Mouse (Mus musculus): ENCODE data around the gene Stra6. TPM values are rescaled to one million over a fixed set of nuclear protein-coding genes. Genes with fewer than 3 reads are reported as not detected.
A peak's percentile ranks its signal among the peaks of the same experiment; 100 is the strongest.

Stra6 gene
- polyA plus RNA-seq, 1 experiment from 2014 or later, result 9.9 TPM

GRCm38 (mm10) chr9:58157838-58158237 is 94.2 kb downstream of the Stra6 start:
- DNase-seq (ENCODE audit: low spot score), result no peak
- no peaks in the 10 kb centered on the region for H3K9me3 ChIP-seq (replicated peaks; ENCODE audit: control insufficient read depth, low read length)
- H3K27me3 ChIP-seq (replicated peaks; ENCODE audit: control insufficient read depth, insufficient read depth, low read length), result no peaks in the 10 kb centered on the region
- WGBS, result 85% methylated on average over 13 of the region's 13 CpGs
- H3K4me2 ChIP-seq (ENCODE audit: low read length), result no peak overlapping the region
- no peak overlapping the region for H3K4me3 ChIP-seq (ENCODE audit: low read depth, low read length)
- no peaks in the 10 kb centered on the region for H3K36me3 ChIP-seq (ENCODE audit: control insufficient read depth, insufficient read depth, low read length)
- H3K27ac ChIP-seq (ENCODE audit: low read depth, low read length), result peak overlapping the region; percentile 1; the same call in 1 of the 2 replicates
- peaks cover 16% of the 10 kb centered on the region for H3K4me1 ChIP-seq (ENCODE audit: control insufficient read depth, insufficient read depth, low read length)
- no peak for ATAC-seq
- H3K9ac ChIP-seq (ENCODE audit: low read length), result no peak overlapping the region

GRCm38 (mm10) chr9:58158541-58159311 is 95.1 kb downstream of the Stra6 start:
- Histone ChIP-seq H3K9ac (ENCODE audit: low read length) (0 out of 2 replicates have a peak overlapping the region, but pooled peaks have one; percentile 0), H3K4me2 (ENCODE audit: low read length) (no peak overlapping the region), H3K36me3 (ENCODE audit: control insufficient read depth, insufficient read depth, low read length) (no peaks in the 10 kb centered on the region), H3K4me1 (ENCODE audit: control insufficient read depth, insufficient read depth, low read length) (peaks cover 16% of the 10 kb centered on the region), H3K9me3 (replicated peaks; ENCODE audit: control insufficient read depth, low read length) (no peaks in the 10 kb centered on the region), H3K4me3 (ENCODE audit: low read depth, low read length) (no peak overlapping the region), H3K27ac (ENCODE audit: low read depth, low read length) (peak overlapping the region; percentile 1; the same call in 1 of the 2 replicates), H3K27me3 (replicated peaks; ENCODE audit: control insufficient read depth, insufficient read depth, low read length) (no peaks in the 10 kb centered on the region)
- no peak for DNase-seq (ENCODE audit: low spot score)
- ATAC-seq, result no peak
- 44% methylated on average over 7 of the region's 7 CpGs for WGBS

- no peak for ATAC-seq
- Histone ChIP-seq H3K36me3 (ENCODE audit: control insufficient read depth, insufficient read depth, low read length) (no peaks in the 10 kb centered on the region), H3K4me3 (ENCODE audit: low read depth, low read length) (no peak overlapping the region), H3K4me1 (ENCODE audit: control insufficient read depth, insufficient read depth, low read length) (peaks cover 16% of the 10 kb centered on the region), H3K4me2 (ENCODE audit: low read length) (no peak overlapping the region), H3K27me3 (replicated peaks; ENCODE audit: control insufficient read depth, insufficient read depth, low read length) (no peaks in the 10 kb centered on the region), H3K9ac (ENCODE audit: low read length) (no peak overlapping the region), H3K27ac (ENCODE audit: low read depth, low read length) (no peak overlapping the region), H3K9me3 (replicated peaks; ENCODE audit: control insufficient read depth, low read length) (no peaks in the 10 kb centered on the region)
- WGBS, result 76% methylated on average over 4 of the region's 4 CpGs
- no peak for DNase-seq (ENCODE audit: low spot score)
Observed at GRCm38 (mm10) chr9:58159855-58160254, 96.3 kb downstream of the Stra6 start.

- H3K4me3 ChIP-seq (ENCODE audit: low read depth, low read length), result no peak overlapping the region
- WGBS, result 82% methylated on average over 5 of the region's 5 CpGs
- ATAC-seq (no peak), DNase-seq (ENCODE audit: low spot score) (no peak)
- peaks cover 11% of the 10 kb centered on the region for H3K4me1 ChIP-seq (ENCODE audit: control insufficient read depth, insufficient read depth, low read length)
- no peaks in the 10 kb centered on the region for H3K27me3 ChIP-seq (replicated peaks; ENCODE audit: control insufficient read depth, insufficient read depth, low read length)
- no peak overlapping the region for H3K27ac ChIP-seq (ENCODE audit: low read depth, low read length)
- H3K4me2 ChIP-seq (ENCODE audit: low read length), result no peak overlapping the region
- no peaks in the 10 kb centered on the region for H3K36me3 ChIP-seq (ENCODE audit: control insufficient read depth, insufficient read depth, low read length)
- no peak overlapping the region for H3K9ac ChIP-seq (ENCODE audit: low read length)
- no peaks in the 10 kb centered on the region for H3K9me3 ChIP-seq (replicated peaks; ENCODE audit: control insufficient read depth, low read length)
Observed at GRCm38 (mm10) chr9:58160315-58160714, 96.7 kb downstream of the Stra6 start.

- H3K27ac ChIP-seq (ENCODE audit: low read depth, low read length), result no peak overlapping the region
- ATAC-seq (no peak), DNase-seq (ENCODE audit: low spot score) (no peak)
- WGBS, result 94% methylated on average over 3 of the region's 3 CpGs
- H3K9me3 ChIP-seq (replicated peaks; ENCODE audit: control insufficient read depth, low read length), result no peaks in the 10 kb centered on the region
- H3K4me3 ChIP-seq (ENCODE audit: low read depth, low read length), result no peak overlapping the region
- peaks cover 9% of the 10 kb centered on the region for H3K4me1 ChIP-seq (ENCODE audit: control insufficient read depth, insufficient read depth, low read length)
- H3K4me2 ChIP-seq (ENCODE audit: low read length), result no peak overlapping the region
- H3K27me3 ChIP-seq (replicated peaks; ENCODE audit: control insufficient read depth, insufficient read depth, low read length), result no peaks in the 10 kb centered on the region
- H3K36me3 ChIP-seq (ENCODE audit: control insufficient read depth, insufficient read depth, low read length), result no peaks in the 10 kb centered on the region
- no peak overlapping the region for H3K9ac ChIP-seq (ENCODE audit: low read length)
Observed at GRCm38 (mm10) chr9:58162173-58162572, 98.6 kb downstream of the Stra6 start.

GRCm38 (mm10) chr9:58163146-58163545 is 99.6 kb downstream of the Stra6 start:
- 80% methylated on average over 5 of the region's 5 CpGs for WGBS
- no peak overlapping the region for H3K4me2 ChIP-seq (ENCODE audit: low read length)
- H3K9me3 ChIP-seq (replicated peaks; ENCODE audit: control insufficient read depth, low read length), result no peaks in the 10 kb centered on the region
- DNase-seq (ENCODE audit: low spot score), result no peak
- no peak for ATAC-seq
- no peak overlapping the region for H3K27ac ChIP-seq (ENCODE audit: low read depth, low read length)
- H3K4me1 ChIP-seq (ENCODE audit: control insufficient read depth, insufficient read depth, low read length), result peaks cover 9% of the 10 kb centered on the region
- no peaks in the 10 kb centered on the region for H3K27me3 ChIP-seq (replicated peaks; ENCODE audit: control insufficient read depth, insufficient read depth, low read length)
- H3K9ac ChIP-seq (ENCODE audit: low read length), result no peak overlapping the region
- no peak overlapping the region for H3K4me3 ChIP-seq (ENCODE audit: low read depth, low read length)
- H3K36me3 ChIP-seq (ENCODE audit: control insufficient read depth, insufficient read depth, low read length), result no peaks in the 10 kb centered on the region

- ATAC-seq (no peak), DNase-seq (ENCODE audit: low spot score) (no peak)
- Histone ChIP-seq H3K27me3 (replicated peaks; ENCODE audit: control insufficient read depth, insufficient read depth, low read length) (no peaks in the 10 kb centered on the region), H3K36me3 (ENCODE audit: control insufficient read depth, insufficient read depth, low read length) (no peaks in the 10 kb centered on the region), H3K27ac (ENCODE audit: low read depth, low read length) (no peak overlapping the region), H3K4me1 (ENCODE audit: control insufficient read depth, insufficient read depth, low read length) (0 out of 2 replicates have a peak, but pooled peaks cover 2% of the 10 kb centered on the region), H3K4me3 (ENCODE audit: low read depth, low read length) (no peak overlapping the region), H3K4me2 (ENCODE audit: low read length) (no peak overlapping the region), H3K9me3 (replicated peaks; ENCODE audit: control insufficient read depth, low read length) (no peaks in the 10 kb centered on the region), H3K9ac (ENCODE audit: low read length) (no peak overlapping the region)
- 88% methylated on average over 1 of the region's 1 CpGs for WGBS
Observed at GRCm38 (mm10) chr9:58165779-58166178, 102.2 kb downstream of the Stra6 start.

- H3K27me3 ChIP-seq (replicated peaks; ENCODE audit: control insufficient read depth, insufficient read depth, low read length), result no peaks in the 10 kb centered on the region
- 0 out of 2 replicates have a peak, but pooled peaks cover 2% of the 10 kb centered on the region for H3K4me1 ChIP-seq (ENCODE audit: control insufficient read depth, insufficient read depth, low read length)
- WGBS, result 77% methylated on average over 3 of the region's 3 CpGs
- no peak overlapping the region for H3K27ac ChIP-seq (ENCODE audit: low read depth, low read length)
- H3K9me3 ChIP-seq (replicated peaks; ENCODE audit: control insufficient read depth, low read length), result no peaks in the 10 kb centered on the region
- no peaks in the 10 kb centered on the region for H3K36me3 ChIP-seq (ENCODE audit: control insufficient read depth, insufficient read depth, low read length)
- H3K4me2 ChIP-seq (ENCODE audit: low read length), result no peak overlapping the region
- H3K9ac ChIP-seq (ENCODE audit: low read length), result no peak overlapping the region
- no peak overlapping the region for H3K4me3 ChIP-seq (ENCODE audit: low read depth, low read length)
- DNase-seq (ENCODE audit: low spot score) (no peak), ATAC-seq (no peak)
Observed at GRCm38 (mm10) chr9:58168880-58169279, 105.3 kb downstream of the Stra6 start.

GRCm38 (mm10) chr9:58169426-58169825 is 105.8 kb downstream of the Stra6 start:
- no peaks in the 10 kb centered on the region for H3K36me3 ChIP-seq (ENCODE audit: control insufficient read depth, insufficient read depth, low read length)
- no peak overlapping the region for H3K27ac ChIP-seq (ENCODE audit: low read depth, low read length)
- 0 out of 2 replicates have a peak, but pooled peaks cover 2% of the 10 kb centered on the region for H3K4me1 ChIP-seq (ENCODE audit: control insufficient read depth, insufficient read depth, low read length)
- no peaks in the 10 kb centered on the region for H3K27me3 ChIP-seq (replicated peaks; ENCODE audit: control insufficient read depth, insufficient read depth, low read length)
- peak; percentile 57 for DNase-seq (ENCODE audit: low spot score)
- ATAC-seq, result no peak
- no peaks in the 10 kb centered on the region for H3K9me3 ChIP-seq (replicated peaks; ENCODE audit: control insufficient read depth, low read length)
- no peak overlapping the region for H3K4me3 ChIP-seq (ENCODE audit: low read depth, low read length)
- no peak overlapping the region for H3K9ac ChIP-seq (ENCODE audit: low read length)
- H3K4me2 ChIP-seq (ENCODE audit: low read length), result no peak overlapping the region
- 73% methylated on average over 6 of the region's 6 CpGs for WGBS
